Mouse (Mus musculus): Measurements from ENCODE around the gene Nsl1.

DNA sequence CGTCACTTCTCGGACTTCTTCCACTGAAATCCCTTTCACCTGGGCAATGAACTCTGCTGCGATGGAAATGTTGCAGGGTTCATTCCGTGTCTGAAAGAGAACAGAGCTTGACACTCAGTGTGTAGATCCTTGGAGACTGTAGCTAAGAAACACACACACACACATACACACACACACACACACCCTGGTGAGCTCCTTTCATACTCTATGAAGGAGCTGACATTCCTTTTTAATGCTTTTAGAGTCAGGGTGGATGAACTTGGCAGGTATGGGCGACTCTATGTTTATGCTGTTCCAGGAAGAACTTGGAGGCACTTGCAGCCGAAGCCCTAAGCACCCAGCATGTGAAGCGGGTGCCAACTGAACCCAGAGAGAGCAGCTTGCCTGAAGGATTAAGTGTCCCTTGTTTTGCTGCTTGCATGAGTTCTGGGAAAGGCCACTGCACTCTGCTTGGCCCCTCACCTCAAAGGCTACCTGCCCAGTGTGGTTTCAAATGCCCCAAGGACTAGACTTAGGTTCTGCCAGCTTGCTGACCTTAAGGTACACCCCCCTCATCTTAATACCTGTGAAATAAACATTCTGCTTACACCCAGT lies 16.5 kb upstream of the Nsl1 start:
- TF ChIP-seq POLR2A (IDR thresholded peaks at IDR 0.05; ENCODE audit: control insufficient read depth, low read depth, low read length) (no peak), CTCF (IDR thresholded peaks at IDR 0.05; ENCODE audit: control insufficient read depth, insufficient read depth, insufficient replicate concordance, low read depth, low read length) (no peak)
